Mouse (Mus musculus) cortical plate, adult 2 months (tissue): ENCODE results near the gene Nrsn1. TPM values are rescaled to one million over a fixed set of nuclear protein-coding genes. Genes with fewer than 3 reads are reported as not detected.
"Not testable (repeated sequence)": the region's sequence is repeated elsewhere in the genome, so short reads cannot be mapped to it uniquely, and the experiment has no call there.

Experiments used
- H3K27ac ChIP-seq: fragments of 200-500 bp; 2 replicates; pipeline ENCODE4 v1.5.1; 2012; ENCODE audit warnings: low read length, control low read depth, inconsistent platforms; ENCODE audit not compliant: insufficient read depth
- H3K4me1 ChIP-seq: fragments of 200-500 bp; 2 replicates; pipeline ENCODE4 v1.6.1; 2011; ENCODE audit warnings: low read length; ENCODE audit not compliant: control insufficient read depth, insufficient read depth
- H3K4me3 ChIP-seq: fragments of 200-500 bp; 2 replicates; pipeline ENCODE4 v1.5.1; 2011; ENCODE audit warnings: mild to moderate bottlenecking, low read length, control low read depth; ENCODE audit not compliant: insufficient read depth
- CTCF ChIP-seq: fragments of 200-500 bp; IDR thresholded peaks from 2 replicates; pipeline ENCODE4 v1.5.1; 2011; ENCODE audit warnings: mild to moderate bottlenecking, control low read depth, low read length; ENCODE audit not compliant: insufficient read depth; ENCODE audit errors: extremely low read depth
- POLR2A ChIP-seq: fragments of 200-500 bp; IDR thresholded peaks from 2 replicates; pipeline ENCODE4 v1.6.1; 2011; ENCODE audit warnings: mild to moderate bottlenecking, low read length, control low read depth; ENCODE audit not compliant: insufficient read depth; ENCODE audit errors: extremely low read depth
- polyA plus RNA-seq: library from polyadenylated mRNA; depleted of rRNA; stranded (reverse); fragments of >200 nt; gene quantifications from 2 replicates; pipeline ENCODE4 v1.2.3, GENCODE M21; 2012; rRNA removed

The Nrsn1 gene
- 514 and 528 TPM in 2 replicates for polyA plus RNA-seq

GRCm38 (mm10) chr13:25270402-25270801 is at the start of gene Nrsn1:
Gene Nrsn1 (minus strand): TSS chr13:25270502.
- H3K27ac ChIP-seq = peak within 1 kb of the TSS; percentile 67; the same call in 1 of the 2 replicates
- peak within 1 kb of the TSS; percentile 80 for H3K4me3 ChIP-seq
- H3K4me1 ChIP-seq = not testable (repeated sequence)

- no peak overlapping the region for H3K4me3 ChIP-seq
- no peak overlapping the region for H3K27ac ChIP-seq
- TF ChIP-seq POLR2A = no peak
- TF ChIP-seq CTCF = no peak
- H3K4me1 ChIP-seq = no peaks in the 10 kb centered on the region
These were observed 41.8 kb upstream of the Nrsn1 start for GRCm38 (mm10) chr13:25312059-25312458.

- no peak for TF ChIP-seq CTCF
- no peak for TF ChIP-seq POLR2A
These were observed 39.8 kb upstream of the Nrsn1 start for GRCm38 (mm10) chr13:25310068-25310467.

GRCm38 (mm10) chr13:25288736-25289135 is 18.4 kb upstream of the Nrsn1 start:
- Histone ChIP-seq H3K27ac (no peak overlapping the region), H3K4me1 (no peaks in the 10 kb centered on the region), H3K4me3 (no peak overlapping the region)
- TF ChIP-seq POLR2A (no peak), CTCF (no peak)

More at GRCm38 (mm10) chr13:25310068-25310467, 39.8 kb upstream of the Nrsn1 start:
- no peaks in the 10 kb centered on the region for H3K4me1 ChIP-seq
- H3K27ac ChIP-seq = no peak overlapping the region
- H3K4me3 ChIP-seq = no peak overlapping the region

- H3K4me3 ChIP-seq = no peak overlapping the region
- TF ChIP-seq POLR2A (no peak), CTCF (no peak)
These were observed 4.7 kb upstream of the Nrsn1 start for GRCm38 (mm10) chr13:25274934-25275565.

GRCm38 (mm10) chr13:25272189-25272588 is 1.9 kb upstream of the Nrsn1 start:
- Histone ChIP-seq H3K4me1 (no peaks in the 10 kb centered on the region; the same call in 1 of the 2 replicates), H3K4me3 (no peak overlapping the region), H3K27ac (no peak overlapping the region)
- no peak for TF ChIP-seq POLR2A
- no peak for TF ChIP-seq CTCF

More at GRCm38 (mm10) chr13:25274934-25275565, 4.7 kb upstream of the Nrsn1 start:
- H3K27ac ChIP-seq = no peak overlapping the region
- no peaks in the 10 kb centered on the region for H3K4me1 ChIP-seq

GRCm38 (mm10) chr13:25269569-25270268 is 583 bp downstream of the Nrsn1 start:
- Histone ChIP-seq H3K27ac (peak overlapping the region; percentile 67; the same call in 1 of the 2 replicates), H3K4me1 (peaks cover 4% of the 10 kb centered on the region), H3K4me3 (peak overlapping the region; percentile 80)
- TF ChIP-seq CTCF (no peak), POLR2A (peak; percentile 60; the same call in 1 of the 2 replicates)

GRCm38 (mm10) chr13:25269039-25269438 is 1.3 kb downstream of the Nrsn1 start:
- 0 out of 2 replicates have a peak overlapping the region, but pooled peaks have one; percentile 5 for H3K27ac ChIP-seq
- H3K4me1 ChIP-seq = peaks cover 4% of the 10 kb centered on the region
- TF ChIP-seq CTCF (no peak), POLR2A (no peak)
- H3K4me3 ChIP-seq = peak overlapping the region; percentile 80

GRCm38 (mm10) chr13:25262748-25263147 is 7.6 kb downstream of the Nrsn1 start:
- TF ChIP-seq CTCF (no peak), POLR2A (no peak)
- Histone ChIP-seq H3K4me3 (no peak overlapping the region), H3K4me1 (peaks cover 4% of the 10 kb centered on the region), H3K27ac (no peak overlapping the region)

- TF ChIP-seq POLR2A (no peak), CTCF (no peak)
- no peaks in the 10 kb centered on the region for H3K4me1 ChIP-seq
- no peak overlapping the region for H3K27ac ChIP-seq
- H3K4me3 ChIP-seq = no peak overlapping the region
These were observed 12.7 kb downstream of the Nrsn1 start for GRCm38 (mm10) chr13:25257608-25258007.
